Mouse (Mus musculus) stomach, embryonic 14.5 days (tissue): ENCODE results near the gene Kif24. TPM values are rescaled to one million over a fixed set of nuclear protein-coding genes. Genes with fewer than 3 reads are reported as not detected.

ENCODE experiments used
- ATAC-seq: fragments of 200-750 bp; cut with Nextera tagmentation; 2 replicates; pipeline ENCODE4 v1.8.0; 2017; ENCODE audit warnings: low read depth, moderate TSS enrichment; ENCODE audit not compliant: insufficient number of reproducible peaks, insufficient read depth, low FRiP score
- H3K27ac ChIP-seq: fragments of 300-500 bp; sonication (generic); 2 replicates; pipeline ENCODE4 v1.5.1; 2014; ENCODE audit warnings: mild to moderate bottlenecking, low read length, moderate library complexity, mixed read lengths
- H3K27me3 ChIP-seq: fragments of 300-500 bp; sonication (generic); 2 replicates; pipeline ENCODE4 v1.6.1; 2014; ENCODE audit warnings: low read length, control low read depth, mixed read lengths; ENCODE audit not compliant: control insufficient read depth, insufficient read depth
- H3K36me3 ChIP-seq: fragments of 300-500 bp; sonication (generic); 2 replicates; pipeline ENCODE4 v1.6.1; 2014; ENCODE audit warnings: mild to moderate bottlenecking, control low read depth, low read length, moderate library complexity, mixed read lengths; ENCODE audit not compliant: control insufficient read depth, insufficient read depth
- H3K4me1 ChIP-seq: fragments of 300-500 bp; sonication (generic); 2 replicates; pipeline ENCODE4 v1.6.1; 2014; ENCODE audit warnings: low read length, control low read depth, mixed read lengths; ENCODE audit not compliant: control insufficient read depth, insufficient read depth
- H3K4me2 ChIP-seq: fragments of 300-500 bp; sonication (generic); replicated peaks from 2 replicates; pipeline ENCODE4 v1.6.1; 2014; ENCODE audit warnings: low read depth, low read length, control low read depth
- H3K4me3 ChIP-seq: fragments of 300-500 bp; sonication (generic); 2 replicates; pipeline ENCODE4 v1.5.1; 2014; ENCODE audit warnings: low read depth, low read length, control low read depth
- H3K9ac ChIP-seq: fragments of 300-500 bp; sonication (generic); replicated peaks from 2 replicates; pipeline ENCODE4 v1.6.1; 2014; ENCODE audit warnings: low read depth, mild to moderate bottlenecking, control low read depth, low read length, moderate library complexity, mixed read lengths
- H3K9me3 ChIP-seq: fragments of 300-500 bp; sonication (generic); 2 replicates; pipeline ENCODE4 v1.6.1; 2016; ENCODE audit warnings: low read depth, low read length, control low read depth; ENCODE audit not compliant: control insufficient read depth
- WGBS: fragments of 180-500 bp; shearing (Covaris S2); extraction: QIAGEN DNeasy Blood & Tissue Kit; methylation state at CpG from one replicate; pipeline ENCODE4 v1.1.7; 2014; 5-methylcytosine and 5-hydroxymethylcytosine counted together
- polyA plus RNA-seq: library from polyadenylated mRNA; unstranded; fragments of >200 nt; fragmentation: Nextera tagmentation; extraction: Ambion mirVana; gene quantifications from 2 replicates; pipeline ENCODE4 v1.2.1, GENCODE M21; 2014

Gene Kif24
- polyA plus RNA-seq, 1 experiment from 2014 or later = 7.4 TPM

DNA sequence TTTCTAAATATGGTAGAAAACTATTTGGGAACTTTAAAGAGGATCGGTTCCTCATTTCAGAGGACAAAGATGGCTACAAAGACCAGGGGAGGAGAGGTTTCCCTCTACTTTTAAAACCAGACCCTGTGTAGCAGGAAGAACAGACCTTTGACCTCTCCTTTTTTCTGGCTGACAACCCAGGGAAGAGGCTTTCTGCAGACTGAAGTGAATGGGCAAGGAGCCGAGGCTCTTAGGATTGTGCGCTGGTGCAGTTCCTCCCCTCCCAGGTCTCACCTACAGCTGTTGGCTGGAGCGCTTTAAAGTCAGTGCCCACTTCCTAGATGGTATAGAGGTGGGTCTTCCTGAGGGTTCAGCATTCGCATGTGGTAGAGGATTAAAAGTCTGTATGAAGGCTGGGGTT, 32.4 kb upstream of the Kif24 start:
- no peak overlapping the region for H3K27ac ChIP-seq
- no peaks in the 10 kb centered on the region for H3K36me3 ChIP-seq
- H3K4me2 ChIP-seq = no peak overlapping the region
- H3K4me3 ChIP-seq = no peak overlapping the region
- 54% methylated on average over 5 of the region's 5 CpGs for WGBS
- no peak overlapping the region for H3K9ac ChIP-seq
- H3K4me1 ChIP-seq = peaks cover 16% of the 10 kb centered on the region; the same call in 1 of the 2 replicates
- H3K27me3 ChIP-seq = peaks cover 48% of the 10 kb centered on the region
- no peak for ATAC-seq
- H3K9me3 ChIP-seq = no peaks in the 10 kb centered on the region

DNA sequence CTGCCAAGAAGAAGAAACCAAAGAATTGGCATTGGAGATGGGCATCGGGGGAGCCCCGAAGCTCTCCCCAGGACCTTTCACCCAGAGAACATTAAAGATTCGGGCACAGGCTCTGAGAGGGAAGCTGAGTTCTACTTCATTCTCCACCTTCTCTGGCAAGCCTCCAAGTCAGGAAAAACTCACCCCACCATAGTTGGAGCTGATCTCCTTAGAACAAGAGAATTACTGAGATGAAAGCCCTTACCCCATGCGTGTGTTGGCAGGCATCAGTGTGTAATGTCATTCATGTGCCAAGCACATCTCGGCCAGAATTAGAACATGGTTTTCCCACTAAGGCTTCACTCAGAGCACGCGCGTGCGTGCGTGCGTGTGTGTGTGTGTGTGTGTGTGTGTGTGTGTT, 31.2 kb upstream of the Kif24 start:
- no peak overlapping the region for H3K9ac ChIP-seq
- H3K4me3 ChIP-seq = no peak overlapping the region
- H3K4me1 ChIP-seq = peaks cover 14% of the 10 kb centered on the region; the same call in 1 of the 2 replicates
- no peak overlapping the region for H3K27ac ChIP-seq
- H3K4me2 ChIP-seq = no peak overlapping the region
- 90% methylated on average over 11 of the region's 11 CpGs for WGBS
- H3K27me3 ChIP-seq = peaks cover 44% of the 10 kb centered on the region
- no peaks in the 10 kb centered on the region for H3K36me3 ChIP-seq
- H3K9me3 ChIP-seq = no peaks in the 10 kb centered on the region
- no peak for ATAC-seq

DNA sequence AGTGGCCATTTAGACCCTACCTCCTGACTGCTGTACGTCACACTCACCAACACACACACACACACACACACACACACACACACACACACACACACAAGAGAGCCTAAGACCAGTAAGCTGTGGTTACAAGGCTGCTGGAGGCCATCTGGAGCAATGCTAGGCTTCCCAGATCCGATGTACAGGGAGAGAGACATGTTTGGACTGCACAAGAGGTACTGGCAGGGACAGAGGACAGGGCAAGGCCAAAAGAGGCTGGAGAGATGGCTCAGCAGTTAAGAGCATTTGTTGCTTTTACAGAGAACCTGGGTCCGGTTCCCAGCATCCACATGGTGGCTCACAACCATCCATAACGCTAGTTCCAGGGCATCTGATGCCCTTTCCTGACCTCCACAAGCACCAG, 30.4 kb upstream of the Kif24 start:
- Histone ChIP-seq H3K9ac (no peak overlapping the region), H3K9me3 (no peaks in the 10 kb centered on the region), H3K36me3 (no peaks in the 10 kb centered on the region), H3K4me1 (peaks cover 14% of the 10 kb centered on the region; the same call in 1 of the 2 replicates), H3K27ac (no peak overlapping the region), H3K27me3 (peaks cover 36% of the 10 kb centered on the region), H3K4me2 (no peak overlapping the region), H3K4me3 (no peak overlapping the region)
- 79% methylated on average over 4 of the region's 4 CpGs for WGBS
- no peak for ATAC-seq

DNA sequence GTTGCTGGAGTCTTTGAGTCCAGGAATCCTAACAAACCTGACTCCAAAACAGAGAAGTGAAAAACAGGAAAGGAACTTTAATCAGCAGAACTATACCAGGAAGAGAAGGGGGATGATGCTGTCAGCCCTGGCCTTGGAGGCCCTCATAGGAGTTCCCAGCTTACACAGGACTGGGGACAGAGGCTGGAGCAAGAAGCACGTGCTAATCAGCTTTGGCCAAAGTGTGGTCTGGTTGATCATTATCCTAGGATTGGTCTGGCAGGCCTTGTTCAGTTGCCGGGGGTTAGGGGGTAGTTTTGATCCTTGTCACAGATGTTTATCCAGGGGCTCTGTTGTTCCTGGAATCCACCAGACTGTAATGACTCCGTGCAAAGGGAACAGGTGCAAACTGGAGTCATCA, 29.7 kb upstream of the Kif24 start:
- Histone ChIP-seq H3K36me3 (no peaks in the 10 kb centered on the region), H3K27me3 (peaks cover 30% of the 10 kb centered on the region), H3K4me1 (peaks cover 14% of the 10 kb centered on the region; the same call in 1 of the 2 replicates), H3K9me3 (no peaks in the 10 kb centered on the region), H3K27ac (no peak overlapping the region), H3K4me2 (no peak overlapping the region), H3K4me3 (no peak overlapping the region), H3K9ac (no peak overlapping the region)
- WGBS = 21% methylated on average over 3 of the region's 3 CpGs
- ATAC-seq = no peak

DNA sequence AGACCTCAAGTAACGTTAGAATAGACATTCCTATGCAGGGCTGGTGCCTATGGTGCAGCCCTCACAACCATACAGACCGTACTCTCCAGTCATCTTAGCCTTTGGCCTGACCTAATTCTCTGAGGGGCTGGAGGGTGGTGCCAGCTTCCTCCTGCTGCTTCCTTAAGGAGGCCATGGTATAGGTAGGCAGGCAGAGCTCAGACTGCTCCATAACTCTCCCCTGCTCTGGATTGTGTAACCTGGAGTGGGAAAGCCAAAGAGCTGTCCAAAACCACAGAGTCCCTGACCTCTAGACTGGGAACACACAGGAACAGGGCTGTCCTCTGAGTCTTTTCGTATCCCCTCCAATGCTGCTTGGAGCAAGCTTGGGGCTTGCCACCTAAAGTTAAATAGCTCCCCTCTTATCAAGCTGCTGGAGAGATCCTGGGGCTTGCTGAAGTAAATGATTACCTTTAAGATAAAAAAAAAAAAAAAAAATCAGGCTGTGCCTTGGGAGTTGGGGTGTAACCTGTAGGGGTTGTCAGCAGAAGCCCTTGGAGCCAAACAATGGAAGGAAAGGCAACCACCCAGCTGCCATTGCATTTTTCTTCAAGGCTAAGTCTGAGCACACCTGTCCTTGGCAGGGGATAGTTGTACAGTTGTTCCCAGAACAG, 28.9 kb upstream of the Kif24 start:
- Histone ChIP-seq H3K27me3 (peaks cover 22% of the 10 kb centered on the region), H3K4me2 (no peak overlapping the region), H3K4me1 (peaks cover 10% of the 10 kb centered on the region; the same call in 1 of the 2 replicates), H3K27ac (no peak overlapping the region), H3K9me3 (no peaks in the 10 kb centered on the region), H3K9ac (no peak overlapping the region), H3K36me3 (no peaks in the 10 kb centered on the region), H3K4me3 (no peak overlapping the region)
- 0 out of 2 replicates have a peak, but pooled peaks have one; percentile 33 for ATAC-seq
- 72% methylated on average over 3 of the region's 3 CpGs for WGBS

DNA sequence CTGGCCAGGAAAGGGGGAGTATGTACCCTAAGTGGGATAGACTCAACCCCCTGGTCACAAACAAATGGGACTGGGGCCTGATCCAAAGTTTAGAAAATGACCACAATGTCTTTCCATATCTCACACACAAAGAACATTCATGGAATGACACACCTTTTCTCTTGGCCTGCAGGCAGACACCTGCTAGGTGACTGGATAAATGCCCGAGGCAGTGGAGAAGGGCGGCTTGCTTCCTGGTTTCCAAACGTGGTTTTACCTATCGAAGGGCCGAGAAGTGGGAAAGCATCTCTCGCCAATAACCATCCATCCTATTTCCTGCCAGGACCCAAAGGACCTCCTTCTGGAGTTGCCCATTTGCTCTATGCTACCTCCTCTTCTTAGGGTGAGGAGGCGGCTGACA, 28.3 kb upstream of the Kif24 start:
- Histone ChIP-seq H3K36me3 (no peaks in the 10 kb centered on the region), H3K4me1 (peaks cover 4% of the 10 kb centered on the region; the same call in 1 of the 2 replicates), H3K4me2 (no peak overlapping the region), H3K4me3 (no peak overlapping the region), H3K27ac (no peak overlapping the region), H3K9ac (no peak overlapping the region), H3K9me3 (no peaks in the 10 kb centered on the region), H3K27me3 (peaks cover 15% of the 10 kb centered on the region)
- 80% methylated on average over 7 of the region's 7 CpGs for WGBS
- no peak for ATAC-seq

DNA sequence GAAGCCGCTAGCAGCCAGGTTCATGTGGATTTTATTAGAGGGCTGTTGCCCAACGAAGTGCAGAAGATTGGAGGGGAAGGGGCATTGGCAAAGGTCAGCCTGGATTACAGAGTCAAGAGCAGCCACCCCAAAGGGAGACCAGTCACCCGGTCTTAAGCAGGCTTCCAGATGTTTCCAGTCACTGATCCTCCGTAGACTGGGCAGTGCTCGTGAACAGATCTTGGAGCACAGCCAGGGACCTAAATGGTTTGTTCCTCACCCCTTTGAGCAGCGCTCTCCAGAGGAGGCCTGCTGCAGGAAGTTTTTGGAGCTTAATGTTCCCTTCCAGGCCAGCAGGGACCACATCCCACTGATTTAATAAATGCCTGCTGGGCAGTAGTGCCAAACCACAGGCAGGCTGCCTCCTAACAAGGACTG, 16.9 kb upstream of the Kif24 start:
- Histone ChIP-seq H3K27me3 (no peaks in the 10 kb centered on the region), H3K9me3 (no peaks in the 10 kb centered on the region), H3K4me1 (peaks cover 16% of the 10 kb centered on the region), H3K36me3 (peaks cover 4% of the 10 kb centered on the region; the same call in 1 of the 2 replicates), H3K4me2 (no peak overlapping the region), H3K4me3 (no peak overlapping the region), H3K9ac (no peak overlapping the region), H3K27ac (peak overlapping the region; percentile 76)
- ATAC-seq = peak; percentile 66
- 33% methylated on average over 6 of the region's 6 CpGs for WGBS

DNA sequence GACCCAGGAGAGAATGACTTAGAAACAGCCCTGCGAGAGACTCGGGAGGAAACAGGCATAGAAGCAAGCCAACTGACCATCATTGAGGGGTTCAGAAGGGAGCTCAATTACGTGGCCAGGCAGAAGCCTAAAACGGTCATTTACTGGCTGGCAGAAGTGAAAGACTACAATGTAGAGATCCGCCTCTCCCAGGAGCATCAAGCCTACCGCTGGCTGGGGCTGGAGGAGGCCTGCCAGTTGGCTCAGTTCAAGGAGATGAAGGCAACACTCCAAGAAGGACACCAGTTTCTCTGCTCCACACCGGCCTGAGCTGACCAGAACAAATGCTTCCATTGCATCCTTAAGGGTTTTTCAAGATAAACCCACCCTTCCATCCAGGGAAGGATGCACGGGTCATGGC, 15.6 kb upstream of the Kif24 start:
- Histone ChIP-seq H3K9me3 (no peaks in the 10 kb centered on the region), H3K27me3 (no peaks in the 10 kb centered on the region), H3K4me1 (peaks cover 16% of the 10 kb centered on the region), H3K27ac (peak overlapping the region; percentile 70; the same call in 1 of the 2 replicates), H3K4me2 (no peak overlapping the region), H3K9ac (no peak overlapping the region), H3K4me3 (no peak overlapping the region), H3K36me3 (peaks cover 4% of the 10 kb centered on the region; the same call in 1 of the 2 replicates)
- ATAC-seq = no peak
- WGBS = 76% methylated on average over 8 of the region's 8 CpGs

DNA sequence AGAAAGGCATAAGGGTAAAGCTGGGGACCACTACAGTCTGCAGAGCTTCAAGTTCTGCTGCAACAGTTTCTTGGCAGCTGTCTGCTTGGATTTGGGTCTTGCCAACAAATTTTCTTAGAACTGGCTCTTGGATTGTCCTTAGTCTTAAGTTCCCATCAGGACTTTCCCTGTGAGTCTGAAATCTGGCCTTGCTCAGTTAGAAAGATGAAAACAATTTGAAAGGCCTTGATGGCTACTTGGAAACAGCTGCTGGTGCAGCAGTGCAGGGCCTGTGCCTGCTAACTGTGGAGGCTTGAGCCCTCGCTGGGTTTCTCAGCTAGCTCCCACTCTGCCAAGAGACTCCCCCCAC, 14.7 kb upstream of the Kif24 start:
- Histone ChIP-seq H3K9ac (no peak overlapping the region), H3K4me3 (no peak overlapping the region), H3K9me3 (no peaks in the 10 kb centered on the region), H3K4me2 (no peak overlapping the region), H3K4me1 (peaks cover 16% of the 10 kb centered on the region), H3K36me3 (peaks cover 4% of the 10 kb centered on the region; the same call in 1 of the 2 replicates), H3K27ac (peak overlapping the region; percentile 70; the same call in 1 of the 2 replicates), H3K27me3 (no peaks in the 10 kb centered on the region)
- peak; percentile 84; the same call in 1 of the 2 replicates for ATAC-seq
- WGBS = 57% methylated on average over 1 of the region's 1 CpGs
